ENCODE assay signal across 8 mouse cellular contexts in genomic region chr1:37678327-37679123, GRCm38 (mm10). TPM values are rescaled to one million over a fixed set of nuclear protein-coding genes. Genes with fewer than 3 reads are reported as not detected.
DNase-seq lines count a peak whose midpoint lies in the region; ATAC-seq and TF ChIP-seq lines count a peak whose summit lies in the region.

No protein-coding gene starts in this region.

- H3K4me2 ChIP-seq in lung, postnatal 0 days (replicated peaks; ENCODE audit: low read depth, low read length) = no peak overlapping the region

- H3K9me3 ChIP-seq in embryonic facial prominence, embryonic 10.5 days = no peaks in the 10 kb centered on the region
- H3K9me3 ChIP-seq in lung, postnatal 0 days (ENCODE audit: low read length) = no peaks in the 10 kb centered on the region

- no peaks in the 10 kb centered on the region for H3K36me3 ChIP-seq in embryonic facial prominence, embryonic 10.5 days (replicated peaks)
- H3K36me3 ChIP-seq in lung, postnatal 0 days (ENCODE audit: insufficient read depth, low read length) = no peaks in the 10 kb centered on the region

- peak; percentile 40 for ATAC-seq in lung, postnatal 0 days

- peak; percentile 79 for DNase-seq in ES-CJ7 (ENCODE audit: low read depth, low spot score)
- DNase-seq in adrenal gland, postnatal 14 days = peak; percentile 94
- peak; percentile 86 for DNase-seq in embryonic facial prominence, embryonic 10.5 days (ENCODE audit: low spot score)
- peak; percentile 55 for DNase-seq in heart, adult 8-10 months (ENCODE audit: low spot score)
- peak; percentile 92 to 94 for DNase-seq in layer of hippocampus, adult 8-10 months (ENCODE audit: low spot score in 2 of 2)
- DNase-seq in lung, postnatal 0 days (ENCODE audit: low spot score) = peak; percentile 65
- DNase-seq in right cerebral cortex, postnatal 14 days = peak; percentile 92
- peak; percentile 56 for DNase-seq in urinary bladder, postnatal 10 days (ENCODE audit: low spot score)

- H3K27me3 ChIP-seq in embryonic facial prominence, embryonic 10.5 days (replicated peaks; ENCODE audit: low read depth, poor library complexity, severe bottlenecking) = no peaks in the 10 kb centered on the region
- H3K27me3 ChIP-seq in lung, postnatal 0 days (replicated peaks; ENCODE audit: insufficient read depth, low read length) = no peaks in the 10 kb centered on the region

- TF ChIP-seq EP300 in lung, postnatal 0 days (IDR thresholded peaks at IDR 0.05) = no peak

- H3K4me3 ChIP-seq in embryonic facial prominence, embryonic 10.5 days = no peak overlapping the region
- H3K4me3 ChIP-seq in lung, postnatal 0 days (ENCODE audit: low read depth, low read length) = no peak overlapping the region

- TF ChIP-seq CTCF in lung, postnatal 0 days (IDR thresholded peaks at IDR 0.05) = peak; percentile 94

- H3K9ac ChIP-seq in lung, postnatal 0 days (replicated peaks; ENCODE audit: low read depth) = no peak overlapping the region

- H3K4me1 ChIP-seq in embryonic facial prominence, embryonic 10.5 days = no peaks in the 10 kb centered on the region
- no peaks in the 10 kb centered on the region for H3K4me1 ChIP-seq in lung, postnatal 0 days (ENCODE audit: insufficient read depth, low read depth, low read length)

- no peak overlapping the region for H3K27ac ChIP-seq in embryonic facial prominence, embryonic 10.5 days (replicated peaks)
- no peak overlapping the region for H3K27ac ChIP-seq in lung, postnatal 0 days (ENCODE audit: low read length)

- WGBS in embryonic facial prominence, embryonic 10.5 days = 70% methylated on average over 9 of the region's 9 CpGs
- 49% methylated on average over 9 of the region's 9 CpGs for WGBS in lung, postnatal 0 days

RNA-seq across cellular contexts. Expression of gene 2010300C02Rik, which starts 41.4 kb away (rescaled TPM):
- total RNA-seq in adrenal gland, postnatal 14 days (2021) = 3.1 and 3.2 TPM in 2 replicates
- 0.91 and 0.96 TPM in 2 replicates for polyA plus RNA-seq in embryonic facial prominence, embryonic 10.5 days (2016; fragmentation: Nextera tagmentation; extraction: Ambion mirVana)
- total RNA-seq in heart, adult 8-10 months (2022) = 1 to 10 TPM; 1.1 to 3.0 (median 2.0) TPM
- total RNA-seq in layer of hippocampus, adult 8-10 months (2022) = 100 to 1,000 TPM; 319 to 384 (median 333) TPM
- 9.2 TPM in 2 replicates for polyA plus RNA-seq in lung, postnatal 0 days (2015; fragmentation: Nextera tagmentation; extraction: Ambion mirVana)

Comparison
In these comparisons a context has a peak if more than half of its experiments do, and no peak if none do; other contexts are left out.
1. RNA of gene 2010300C02Rik, which starts 41.4 kb away (total RNA-seq): 319 to 384 TPM in layer of hippocampus, adult 8-10 months; 3.1 to 3.2 TPM in adrenal gland, postnatal 14 days and 1.1 to 3.0 TPM in heart, adult 8-10 months; every median in the first group is over 10 times any median in the second.
2. Peak in every context shown above with its lines, with median percentiles within 50 percentile points of each other: DNase-seq.